Mouse (Mus musculus): ENCODE results near the gene Pou2f1. TPM values are rescaled to one million over a fixed set of nuclear protein-coding genes. Genes with fewer than 3 reads are reported as not detected.

The Pou2f1 gene
- total RNA-seq, 2 experiments from 2014 or later, result 14.8 to 22.1 TPM

DNA sequence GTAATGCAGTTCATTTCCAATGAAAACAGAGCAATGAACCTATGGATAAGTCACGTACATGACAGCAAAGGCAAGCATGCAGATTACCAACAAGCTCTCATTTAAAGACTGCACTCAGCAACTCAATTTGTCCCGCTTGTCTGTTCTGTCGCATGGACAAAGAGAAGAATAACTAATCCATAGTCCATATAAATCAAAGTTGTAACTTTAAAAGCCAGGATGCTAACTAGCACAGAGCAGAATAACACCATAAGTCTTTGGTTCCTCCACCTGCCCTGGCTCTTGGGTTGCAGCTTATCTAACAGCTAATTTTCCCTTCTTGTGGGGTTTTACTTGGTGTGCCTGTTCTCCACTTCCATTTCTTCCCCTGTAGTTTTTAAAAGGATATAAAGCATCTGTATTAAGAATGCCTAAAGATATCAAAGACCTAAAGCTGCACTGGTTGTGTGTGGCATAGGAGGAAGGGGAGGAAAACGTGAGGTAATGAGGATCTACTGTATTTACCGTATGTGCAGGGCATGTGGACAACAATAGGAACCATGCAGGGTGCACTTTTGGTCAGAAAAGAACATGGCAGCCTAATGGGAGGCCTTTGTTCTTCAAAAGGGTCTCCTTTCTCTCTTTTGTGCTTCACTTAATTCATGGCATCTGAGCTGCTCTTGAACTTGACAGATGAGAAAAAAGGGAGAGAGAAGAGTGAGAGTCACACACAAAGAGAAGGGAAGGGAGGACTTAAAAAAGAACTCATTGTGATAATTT lies 36.1 kb downstream of the Pou2f1 start:
- no peak for ATAC-seq (replicated peaks; ENCODE audit: low FRiP score, poor library complexity, severe bottlenecking)

GRCm38 (mm10) chr1:165961676-165962364 lies 40.7 kb downstream of the Pou2f1 start:
- ATAC-seq (replicated peaks; ENCODE audit: low FRiP score, poor library complexity, severe bottlenecking), result no peak

DNA sequence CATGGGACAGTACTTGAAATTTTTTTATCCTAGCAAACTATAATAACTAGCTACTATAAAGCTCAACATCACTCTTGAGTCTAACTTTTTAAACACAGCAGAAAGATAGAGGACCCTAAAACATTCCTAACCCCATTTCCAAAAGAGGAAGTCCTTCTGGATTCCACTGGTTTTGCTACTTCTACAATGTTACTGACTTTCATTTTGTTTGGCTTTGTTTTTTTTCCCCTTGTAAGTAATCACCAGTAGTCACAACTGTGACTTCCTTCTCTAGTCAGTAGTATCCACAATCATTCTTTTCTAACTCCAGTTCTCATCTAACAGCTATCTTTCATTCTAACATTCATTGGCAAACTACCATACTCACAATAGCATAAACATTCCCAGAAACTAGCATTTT lies 44.3 kb downstream of the Pou2f1 start:
- no peak for ATAC-seq (replicated peaks; ENCODE audit: low FRiP score, poor library complexity, severe bottlenecking)

DNA sequence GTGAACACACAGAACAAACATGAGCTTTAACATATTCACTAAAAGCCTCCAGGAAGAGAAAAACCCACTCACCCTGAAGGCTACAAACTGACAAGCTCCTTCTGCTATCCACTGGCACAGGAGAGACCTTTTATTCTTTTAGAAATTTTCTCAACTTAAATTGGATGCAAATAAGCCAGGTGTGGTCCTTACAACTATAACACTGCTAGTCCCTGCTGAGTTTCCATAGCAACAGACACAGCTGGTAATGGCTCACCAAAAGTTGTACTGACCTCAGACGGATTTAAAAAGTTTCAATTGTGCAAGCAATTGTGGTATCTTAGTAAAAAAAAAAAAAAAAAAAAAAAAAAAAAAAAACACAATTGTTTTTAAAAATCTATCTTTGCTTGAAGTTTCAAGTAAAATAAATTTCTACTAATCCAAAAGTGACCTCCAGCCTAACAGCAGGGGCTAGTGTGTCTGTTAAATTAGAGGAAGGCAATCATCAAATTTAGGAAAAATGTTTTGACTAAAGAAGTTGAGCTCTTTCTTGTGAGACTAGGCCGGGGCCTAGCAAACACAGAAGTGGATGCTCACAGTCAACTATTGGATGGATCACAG lies 54.2 kb downstream of the Pou2f1 start:
- ATAC-seq (replicated peaks; ENCODE audit: low FRiP score, poor library complexity, severe bottlenecking), result no peak

DNA sequence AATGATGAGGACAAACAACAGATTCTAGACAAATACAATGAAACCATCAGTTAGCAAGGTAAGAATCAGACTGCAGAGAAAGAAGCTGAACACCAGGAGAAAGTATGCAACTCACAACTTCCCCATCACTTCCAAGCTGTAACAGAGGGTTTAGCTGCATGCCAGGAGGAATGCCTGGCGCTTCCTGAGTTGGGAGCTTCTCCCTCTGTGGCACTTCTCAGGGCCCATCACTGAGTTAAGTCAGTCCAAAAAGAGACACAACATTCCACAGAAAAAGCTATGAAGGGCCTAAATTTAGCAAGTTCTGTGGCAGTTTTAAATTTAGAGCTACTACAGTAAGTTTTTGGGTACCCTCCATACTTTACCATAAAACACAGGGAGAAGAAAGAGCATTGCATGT lies 59.2 kb downstream of the Pou2f1 start:
- ATAC-seq (replicated peaks; ENCODE audit: low FRiP score, poor library complexity, severe bottlenecking), result no peak

DNA sequence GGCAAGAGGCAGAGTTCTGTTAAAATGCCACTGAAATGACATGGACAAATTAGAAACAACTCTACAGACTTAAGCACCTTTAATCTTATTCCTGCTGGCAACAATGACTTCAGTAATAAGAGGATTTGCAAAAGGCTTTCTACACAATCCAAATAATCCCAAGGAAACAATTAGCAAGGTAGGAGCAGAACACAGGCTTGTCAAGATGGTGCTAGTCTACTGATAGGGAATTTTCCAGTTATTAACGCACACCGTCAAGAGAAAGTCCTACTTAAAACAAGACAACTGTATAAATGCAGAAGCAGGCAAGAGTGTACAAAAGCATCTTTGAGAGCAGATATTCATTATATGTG lies 67.0 kb downstream of the Pou2f1 start:
- ATAC-seq (replicated peaks; ENCODE audit: low FRiP score, poor library complexity, severe bottlenecking), result no peak

DNA sequence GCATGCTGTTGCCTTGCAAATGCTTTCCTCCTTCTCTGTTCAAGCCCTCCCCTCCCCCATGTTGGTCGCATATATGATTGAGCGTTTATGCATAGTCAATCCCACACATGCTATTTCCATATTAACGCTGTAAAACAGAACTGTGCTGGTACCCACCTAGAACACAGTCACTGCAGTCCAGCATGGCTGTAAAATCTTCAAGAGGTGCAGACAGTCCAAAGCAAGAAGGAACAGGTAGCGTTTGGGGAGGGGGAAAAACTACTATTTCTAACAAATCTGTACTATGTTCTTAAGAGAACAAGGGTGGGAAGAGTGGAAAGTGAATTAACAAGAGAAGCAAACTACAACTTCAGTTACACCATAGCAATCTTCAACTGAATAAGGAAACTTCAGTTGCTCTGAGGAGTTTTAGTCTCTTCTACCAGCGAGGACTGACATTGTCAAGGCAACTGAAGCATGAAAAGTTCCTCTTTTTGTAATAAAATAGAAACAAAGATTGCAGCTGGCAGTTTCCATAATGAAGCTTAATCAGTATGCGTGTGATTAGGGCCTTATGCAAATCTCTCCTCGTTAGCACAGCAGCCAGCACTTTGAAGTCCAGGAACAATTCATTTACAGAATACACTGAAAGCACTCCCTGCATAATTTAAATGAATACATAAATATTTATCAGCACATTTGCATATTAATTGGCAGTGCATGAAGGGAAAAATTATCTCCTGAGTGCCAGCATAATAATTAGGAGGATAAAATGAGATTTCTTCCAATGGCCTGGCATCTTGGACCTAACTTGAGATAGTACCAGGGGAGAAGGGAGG lies 67.6 kb downstream of the Pou2f1 start:
- no peak for ATAC-seq (replicated peaks; ENCODE audit: low FRiP score, poor library complexity, severe bottlenecking)

DNA sequence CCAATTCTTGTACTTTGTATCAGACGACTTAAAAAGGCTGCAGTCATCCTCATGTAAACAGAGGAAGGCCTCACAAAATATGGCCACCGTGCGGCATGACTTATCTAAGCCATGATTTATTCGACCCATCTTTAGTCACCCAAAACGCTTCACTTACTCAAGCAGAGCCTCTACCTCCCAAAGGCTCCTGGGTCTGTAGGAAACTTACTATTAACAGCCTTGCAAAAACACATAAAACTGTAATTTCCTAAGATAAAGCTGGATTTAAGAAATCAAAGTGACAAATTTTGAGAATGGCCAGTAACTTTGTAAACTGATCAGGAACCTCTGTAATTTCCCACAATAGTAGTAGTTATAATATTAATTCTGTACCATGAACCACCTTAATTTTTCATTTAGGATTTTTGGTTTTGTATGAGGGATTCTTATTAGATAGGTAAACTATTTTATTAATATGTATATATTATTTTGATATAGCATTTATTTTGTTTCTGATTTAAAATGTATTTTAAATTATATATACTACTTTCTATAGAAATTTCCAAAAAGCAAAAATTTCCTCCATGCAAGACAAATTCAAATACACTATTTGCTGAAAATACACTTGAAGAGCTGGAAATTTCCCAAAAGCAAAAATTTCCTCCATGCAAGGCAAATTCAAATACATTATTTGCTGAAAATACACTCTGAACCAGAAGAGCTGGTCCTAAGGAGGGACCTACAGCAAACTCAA lies 68.4 kb downstream of the Pou2f1 start:
- ATAC-seq (replicated peaks; ENCODE audit: low FRiP score, poor library complexity, severe bottlenecking), result no peak

- no peak for ATAC-seq (replicated peaks; ENCODE audit: low FRiP score, poor library complexity, severe bottlenecking)
Observed at GRCm38 (mm10) chr1:165932842-165933241, 69.6 kb downstream of the Pou2f1 start.

DNA sequence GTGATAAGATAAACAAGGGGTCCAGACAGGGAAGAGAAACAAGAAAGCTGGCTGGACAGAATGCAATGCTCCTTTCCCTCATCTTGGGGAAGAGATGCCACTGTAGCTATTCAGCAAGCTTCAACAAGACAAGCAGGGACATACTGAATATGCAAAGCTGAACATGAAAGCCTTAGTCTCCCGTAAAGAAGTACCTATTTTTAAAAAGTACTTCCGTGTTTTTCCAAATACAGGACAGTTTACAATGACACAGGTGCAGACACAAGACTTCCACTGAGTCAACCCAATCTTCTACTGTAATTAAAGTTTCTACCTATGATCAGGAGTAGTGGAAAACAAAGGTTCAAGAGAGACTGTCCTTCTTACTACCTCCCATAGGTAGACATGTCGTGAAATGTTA lies 72.0 kb downstream of the Pou2f1 start:
- no peak for ATAC-seq (replicated peaks; ENCODE audit: low FRiP score, poor library complexity, severe bottlenecking)

GRCm38 (mm10) chr1:165927507-165928279 lies 74.8 kb downstream of the Pou2f1 start:
- ATAC-seq (replicated peaks; ENCODE audit: low FRiP score, poor library complexity, severe bottlenecking), result no peak

GRCm38 (mm10) chr1:165925207-165925606 lies 77.3 kb downstream of the Pou2f1 start:
- ATAC-seq (replicated peaks; ENCODE audit: low FRiP score, poor library complexity, severe bottlenecking), result no peak

DNA sequence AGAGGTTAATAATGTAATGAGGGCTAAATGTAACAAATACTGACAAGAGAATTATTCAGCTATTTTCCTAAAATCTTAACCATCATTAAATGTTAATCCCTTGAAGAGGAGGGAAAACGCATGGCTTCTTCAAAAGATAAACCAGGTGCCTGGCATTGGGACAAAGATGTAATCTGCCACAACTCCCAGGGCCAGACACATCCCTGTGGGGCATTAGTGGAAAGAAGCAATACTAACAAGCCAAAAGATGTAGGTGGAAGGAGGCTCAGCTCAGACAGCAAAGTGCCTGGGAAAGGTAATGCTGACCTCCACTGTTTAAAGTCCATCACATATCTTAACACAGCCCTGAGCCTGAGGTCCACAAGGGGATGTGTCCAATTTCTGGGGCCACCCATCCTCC lies 80.0 kb downstream of the Pou2f1 start:
- ATAC-seq (replicated peaks; ENCODE audit: low FRiP score, poor library complexity, severe bottlenecking), result no peak

GRCm38 (mm10) chr1:165921026-165921425 lies 81.5 kb downstream of the Pou2f1 start:
- ATAC-seq (replicated peaks; ENCODE audit: low FRiP score, poor library complexity, severe bottlenecking), result no peak

- no peak for ATAC-seq (replicated peaks; ENCODE audit: low FRiP score, poor library complexity, severe bottlenecking)
Observed at GRCm38 (mm10) chr1:165914416-165914801, 88.1 kb downstream of the Pou2f1 start.

DNA sequence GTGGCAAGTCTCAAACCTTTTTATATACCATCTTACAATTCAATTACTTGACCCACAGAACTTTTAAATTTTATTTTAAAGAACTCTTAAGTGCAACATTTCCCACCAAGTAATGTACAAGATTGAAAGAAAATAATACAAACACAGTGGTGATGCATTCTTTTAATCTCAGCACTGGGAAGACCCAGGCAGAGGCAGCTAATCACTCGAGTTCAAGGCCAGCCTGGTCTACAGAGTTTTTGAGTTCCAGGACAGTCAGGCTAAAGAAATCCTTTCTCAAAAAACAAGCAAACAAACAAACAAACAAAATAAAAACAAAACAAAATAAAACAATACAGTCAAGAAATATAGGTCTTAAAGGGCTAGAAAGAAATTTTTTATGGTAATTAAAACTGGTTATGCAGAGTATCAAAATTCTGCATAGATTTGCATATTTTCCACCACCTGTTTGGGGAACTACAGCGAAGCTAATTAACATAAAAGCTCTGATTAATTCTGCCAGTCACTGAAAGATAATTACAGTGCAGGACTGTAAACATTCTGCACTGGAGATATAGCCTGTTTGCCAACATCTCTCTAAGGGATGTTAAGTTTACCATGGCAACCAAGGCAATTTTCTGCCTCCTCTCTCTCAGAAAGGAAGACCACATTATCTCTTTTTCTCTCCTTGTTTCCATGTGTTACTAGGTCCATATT lies 88.6 kb downstream of the Pou2f1 start:
- ATAC-seq (replicated peaks; ENCODE audit: low FRiP score, poor library complexity, severe bottlenecking), result no peak

DNA sequence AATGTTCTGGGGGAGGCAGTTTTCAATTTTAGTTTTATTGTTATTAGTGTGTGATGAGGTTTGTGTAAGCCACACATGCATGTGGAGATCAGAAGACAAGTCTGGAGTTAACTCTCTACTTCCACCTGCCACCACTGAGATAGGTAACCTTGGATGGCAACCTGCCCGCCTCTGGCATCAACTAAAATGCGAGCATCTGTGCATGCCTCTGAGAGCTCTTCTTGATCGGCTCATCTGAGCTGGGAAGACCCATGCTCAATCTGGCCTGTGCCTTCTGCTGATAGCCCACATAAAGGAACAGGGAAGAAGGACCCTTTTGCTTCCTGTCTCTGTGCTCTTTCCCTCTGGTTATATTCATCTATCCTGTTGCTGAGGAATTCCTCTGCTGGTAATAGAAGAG lies 93.0 kb downstream of the Pou2f1 start:
- ATAC-seq (replicated peaks; ENCODE audit: low FRiP score, poor library complexity, severe bottlenecking), result no peak

DNA sequence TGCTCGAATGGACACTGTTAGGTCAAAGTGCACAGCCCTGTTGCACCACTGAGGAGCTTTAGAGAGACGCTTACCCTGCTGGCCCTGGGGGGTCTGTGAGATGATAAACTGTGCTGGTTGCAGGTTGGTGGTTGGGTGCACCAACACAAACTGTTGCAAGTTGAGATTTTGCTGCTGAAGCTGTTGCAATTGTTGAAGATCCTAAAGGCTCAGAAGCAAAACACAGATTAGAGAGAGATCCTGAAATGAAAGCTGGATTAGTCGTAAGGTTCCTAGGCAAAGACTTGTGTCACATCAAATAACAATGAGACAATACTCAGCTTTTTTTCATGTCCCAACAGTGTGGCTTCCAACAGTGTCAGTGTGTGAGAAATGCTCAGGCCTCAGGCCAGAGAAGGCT lies 93.7 kb downstream of the Pou2f1 start:
- ATAC-seq (replicated peaks; ENCODE audit: low FRiP score, poor library complexity, severe bottlenecking), result no peak
